Mouse (Mus musculus) G1E (cell line): Measurements from ENCODE around the gene Tln2. TPM values are rescaled to one million over a fixed set of nuclear protein-coding genes. Genes with fewer than 3 reads are reported as not detected.

ENCODE experiments used
- ATAC-seq: 2 replicates; pipeline ENCODE4 v1.8.0; 2016; ENCODE audit warnings: mild to moderate bottlenecking; ENCODE audit not compliant: insufficient number of reproducible peaks, poor library complexity, low FRiP score, severe bottlenecking; ENCODE audit errors: extremely low read depth
- DNase-seq: peaks from one replicate; pipeline ENCODE4 v3.0.0; 2012; ENCODE audit warnings: low spot score
- H3K27me3 ChIP-seq: 2 replicates; pipeline ENCODE4 v1.6.1; 2012; ENCODE audit warnings: mild to moderate bottlenecking, low read length, inconsistent platforms; ENCODE audit not compliant: insufficient read depth
- H3K36me3 ChIP-seq: replicated peaks from 2 replicates; pipeline ENCODE3; 2012; ENCODE audit warnings: mild to moderate bottlenecking, inconsistent platforms
- H3K4me1 ChIP-seq: 2 replicates; pipeline ENCODE4 v1.6.1; 2012; ENCODE audit warnings: low read depth, low read length, inconsistent platforms, mixed read lengths; ENCODE audit not compliant: insufficient read depth
- H3K4me3 ChIP-seq: 2 replicates; pipeline ENCODE4 v1.5.1; 2012; ENCODE audit warnings: low read depth, mild to moderate bottlenecking, inconsistent platforms, low read length, moderate library complexity, mixed read lengths
- H3K9me3 ChIP-seq: replicated peaks from 2 replicates; pipeline ENCODE4 v1.6.1; 2012; ENCODE audit warnings: inconsistent platforms
- CTCF ChIP-seq: IDR thresholded peaks from 2 replicates; pipeline ENCODE4 v1.5.1; 2012; ENCODE audit warnings: low read depth, low read length, inconsistent platforms, mixed read lengths
- GATA1 ChIP-seq: IDR thresholded peaks from 2 replicates; pipeline ENCODE4 v1.6.1; 2012; ENCODE audit warnings: borderline replicate concordance, low read length, inconsistent platforms, mixed read lengths
- GATA2 ChIP-seq: IDR thresholded peaks from 2 replicates; pipeline ENCODE4 v1.6.1; 2012; ENCODE audit warnings: low read depth, low read length, inconsistent platforms, borderline replicate concordance
- POLR2AphosphoS5 ChIP-seq: IDR thresholded peaks from 2 replicates; pipeline ENCODE4 v1.6.1; 2012; ENCODE audit warnings: low read depth, low read length, inconsistent platforms; ENCODE audit not compliant: insufficient replicate concordance
- TAL1 ChIP-seq: conservative IDR thresholded peaks from 2 replicates; pipeline ENCODE4 v1.6.1; 2012; ENCODE audit warnings: low read depth, low read length, inconsistent platforms, mixed read lengths
- polyA plus RNA-seq: library from polyadenylated mRNA; stranded (reverse); fragments of >175 nt; gene quantifications from 2 replicates; pipeline ENCODE4 v1.2.3, GENCODE M21; 2012
- total RNA-seq, 2 experiments: library from RNA; stranded (forward) in 1 of 2; stranded (reverse) in 1 of 2; fragments of 200-1000 nt in 1 of 2; fragments of >200 nt in 1 of 2; fragmentation: Nextera tagmentation in 1 of 2; gene quantifications; 2 replicates each; pipeline ENCODE4 v1.2.3; 2014 to 2017

The Tln2 gene
- total and polyA plus RNA-seq, 3 experiments: 1.6 to 8.1 (median 2.1) TPM

- TF ChIP-seq TAL1 (no peak), GATA2 (no peak), CTCF (no peak), GATA1 (no peak), POLR2AphosphoS5 (no peak)
- no peak overlapping the region for H3K4me3 ChIP-seq
- ATAC-seq (no peak), DNase-seq (no peak)
- H3K4me1 ChIP-seq: no peaks in the 10 kb centered on the region
- H3K27me3 ChIP-seq: peaks cover 3% of the 10 kb centered on the region; the same call in 1 of the 2 replicates
- H3K9me3 ChIP-seq: no peaks in the 10 kb centered on the region
- H3K36me3 ChIP-seq: no peaks in the 10 kb centered on the region
Observed at GRCm38 (mm10) chr9:67493876-67494552, 65.5 kb downstream of the Tln2 start.

- Histone ChIP-seq H3K36me3 (no peaks in the 10 kb centered on the region), H3K9me3 (no peaks in the 10 kb centered on the region), H3K4me3 (no peak overlapping the region), H3K4me1 (peaks cover 12% of the 10 kb centered on the region), H3K27me3 (no peaks in the 10 kb centered on the region)
- DNase-seq (no peak), ATAC-seq (no peak)
- TF ChIP-seq POLR2AphosphoS5: no peak
- no peak for TF ChIP-seq TAL1
- no peak for TF ChIP-seq CTCF
- no peak for TF ChIP-seq GATA2
- no peak for TF ChIP-seq GATA1
Observed at GRCm38 (mm10) chr9:67489370-67489769, 70.1 kb downstream of the Tln2 start.

- DNase-seq (no peak), ATAC-seq (no peak)
- no peaks in the 10 kb centered on the region for H3K36me3 ChIP-seq
- H3K4me3 ChIP-seq: no peak overlapping the region
- no peaks in the 10 kb centered on the region; the same call in 1 of the 2 replicates for H3K27me3 ChIP-seq
- TF ChIP-seq POLR2AphosphoS5 (no peak), GATA1 (no peak), TAL1 (no peak), CTCF (no peak), GATA2 (no peak)
- no peaks in the 10 kb centered on the region for H3K9me3 ChIP-seq
- H3K4me1 ChIP-seq: peaks cover 12% of the 10 kb centered on the region
Observed at GRCm38 (mm10) chr9:67486621-67487020, 72.9 kb downstream of the Tln2 start.

GRCm38 (mm10) chr9:67485169-67486072 is 74.1 kb downstream of the Tln2 start:
- Histone ChIP-seq H3K4me3 (no peak overlapping the region; the same call in 1 of the 2 replicates), H3K4me1 (peaks cover 12% of the 10 kb centered on the region), H3K36me3 (no peaks in the 10 kb centered on the region), H3K27me3 (peaks cover 6% of the 10 kb centered on the region; the same call in 1 of the 2 replicates), H3K9me3 (no peaks in the 10 kb centered on the region)
- no peak for DNase-seq
- TF ChIP-seq TAL1: no peak
- no peak for TF ChIP-seq GATA1
- TF ChIP-seq GATA2: no peak
- TF ChIP-seq CTCF: no peak
- no peak for TF ChIP-seq POLR2AphosphoS5
- no peak for ATAC-seq

GRCm38 (mm10) chr9:67482277-67482676 is 77.2 kb downstream of the Tln2 start:
- ATAC-seq (no peak), DNase-seq (no peak)
- no peaks in the 10 kb centered on the region for H3K36me3 ChIP-seq
- H3K9me3 ChIP-seq: no peaks in the 10 kb centered on the region
- no peak overlapping the region for H3K4me3 ChIP-seq
- peaks cover 12% of the 10 kb centered on the region for H3K4me1 ChIP-seq
- TF ChIP-seq GATA1: no peak
- peaks cover 10% of the 10 kb centered on the region for H3K27me3 ChIP-seq

- peaks cover 12% of the 10 kb centered on the region for H3K4me1 ChIP-seq
- H3K9me3 ChIP-seq: no peaks in the 10 kb centered on the region
- H3K36me3 ChIP-seq: no peaks in the 10 kb centered on the region
- DNase-seq (no peak), ATAC-seq (no peak)
- H3K27me3 ChIP-seq: peaks cover 10% of the 10 kb centered on the region
- H3K4me3 ChIP-seq: no peak overlapping the region
- TF ChIP-seq TAL1: no peak
- TF ChIP-seq GATA1: no peak
- TF ChIP-seq CTCF: no peak
- no peak for TF ChIP-seq GATA2
- TF ChIP-seq POLR2AphosphoS5: no peak
Observed at GRCm38 (mm10) chr9:67481851-67482250, 77.7 kb downstream of the Tln2 start.
